Comparison of ENCODE assay signal across 17 mouse cellular contexts in genomic region chr9:101976884-101977465, GRCm38 (mm10).
"Had no signal": no experiment of that assay in that cellular context is flagged by ENCODE, and none has a peak within 500 bp of the region (broad histone marks: within the 10 kb centered on the region; RNA-seq: fewer than 3 reads in every experiment).

No protein-coding gene starts in this region.

- H3K9ac ChIP-seq: limb, embryonic 12.5 days; liver, embryonic 13.5 days; liver, postnatal 0 days; lung, embryonic 15.5 days; midbrain, embryonic 13.5 days; neural tube, embryonic 12.5 days had no signal

- ATAC-seq: liver, postnatal 0 days; midbrain, embryonic 13.5 days had no signal

- H3K36me3 ChIP-seq: limb, embryonic 12.5 days; liver, embryonic 13.5 days; lung, embryonic 15.5 days; neural tube, embryonic 12.5 days had no signal

- H3K4me1 ChIP-seq: limb, embryonic 12.5 days; liver, embryonic 13.5 days; lung, embryonic 15.5 days; neural tube, embryonic 12.5 days had no signal

- H3K4me3 ChIP-seq: layer of hippocampus, adult 2 months; limb, embryonic 12.5 days; liver, embryonic 13.5 days; lung, embryonic 15.5 days; megakaryocyte, embryonic 14.5 days; midbrain, embryonic 13.5 days; neural tube, embryonic 12.5 days had no signal

- H3K4me2 ChIP-seq: limb, embryonic 12.5 days; liver, embryonic 13.5 days; lung, embryonic 15.5 days; midbrain, embryonic 13.5 days; neural tube, embryonic 12.5 days had no signal

- H3K9me3 ChIP-seq: limb, embryonic 12.5 days; liver, embryonic 13.5 days; lung, embryonic 15.5 days; megakaryocyte, embryonic 14.5 days; midbrain, embryonic 13.5 days; neural tube, embryonic 12.5 days had no signal

- H3K27ac ChIP-seq: layer of hippocampus, adult 2 months; limb, embryonic 12.5 days; liver, embryonic 13.5 days; lung, embryonic 15.5 days; macrophage; neural tube, embryonic 12.5 days; stomach, postnatal 0 days had no signal

- H3K27me3 ChIP-seq: limb, embryonic 12.5 days; lung, embryonic 15.5 days; megakaryocyte, embryonic 14.5 days; midbrain, embryonic 13.5 days; neural tube, embryonic 12.5 days had no signal

- DNase-seq: kidney, adult 18-20 months; kidney, postnatal 10 days; kidney, postnatal 4 days; liver; liver, embryonic 13.5 days; liver, postnatal 0 days; lung, postnatal 14 days; thymus, adult 18-20 months; thymus, postnatal 14 days had no signal
